Mouse (Mus musculus): ENCODE measurements at regions not wholly inside any gene's neighbourhood (a gene's known extent, or its start where the extent isn't known, plus 50 kb on each side); places are given as distances from the start of the nearest gene placed in this dataset.

DNA sequence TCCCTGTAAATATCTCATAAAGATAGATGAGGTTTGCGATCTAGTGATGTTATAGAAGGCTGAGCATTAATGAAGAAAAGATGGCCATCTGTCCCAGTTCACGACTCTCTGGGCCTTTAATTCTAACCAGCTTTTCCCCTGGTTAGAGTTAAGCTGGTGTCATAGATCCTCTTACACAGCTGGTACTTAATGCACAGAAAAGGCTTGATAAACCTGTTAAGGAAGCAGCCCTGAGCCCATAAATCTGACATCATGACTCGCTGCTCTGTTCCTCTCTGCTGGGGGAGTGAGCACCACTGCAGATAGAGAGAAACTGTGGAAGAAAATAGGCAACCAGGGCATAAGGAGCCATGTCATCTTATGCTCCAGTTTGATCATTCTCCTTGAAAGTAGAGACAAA lies 316.5 kb downstream of the Etaa1 start:
- no peak overlapping the region for H3K9ac ChIP-seq (ENCODE audit: low read depth, low read length, severe bottlenecking)
- no peaks in the 10 kb centered on the region for H3K27me3 ChIP-seq (ENCODE audit: control insufficient read depth, insufficient read depth, low read length)
- ATAC-seq (ENCODE audit: low FRiP score, low read depth) (0 out of 2 replicates have a peak, but pooled peaks have one; percentile 37), DNase-seq (ENCODE audit: low spot score) (peak; percentile 8)
- H3K4me3 ChIP-seq (replicated peaks; ENCODE audit: low read length): no peak overlapping the region
- H3K36me3 ChIP-seq (ENCODE audit: control insufficient read depth, insufficient read depth, low read length): no peaks in the 10 kb centered on the region
- no peaks in the 10 kb centered on the region for H3K4me1 ChIP-seq (ENCODE audit: control insufficient read depth, insufficient read depth, low read length)
- no peak overlapping the region for H3K4me2 ChIP-seq (replicated peaks; ENCODE audit: low read depth, low read length, severe bottlenecking)
- TF ChIP-seq POLR2A (IDR thresholded peaks at IDR 0.05; ENCODE audit: borderline replicate concordance, extremely low read depth, insufficient read depth, insufficient read length): no peak
- H3K27ac ChIP-seq (replicated peaks; ENCODE audit: low read depth, low read length): no peak overlapping the region
- H3K9me3 ChIP-seq (ENCODE audit: control insufficient read depth, low read length): no peaks in the 10 kb centered on the region
- 12% methylated on average over 3 of the region's 3 CpGs for WGBS

DNA sequence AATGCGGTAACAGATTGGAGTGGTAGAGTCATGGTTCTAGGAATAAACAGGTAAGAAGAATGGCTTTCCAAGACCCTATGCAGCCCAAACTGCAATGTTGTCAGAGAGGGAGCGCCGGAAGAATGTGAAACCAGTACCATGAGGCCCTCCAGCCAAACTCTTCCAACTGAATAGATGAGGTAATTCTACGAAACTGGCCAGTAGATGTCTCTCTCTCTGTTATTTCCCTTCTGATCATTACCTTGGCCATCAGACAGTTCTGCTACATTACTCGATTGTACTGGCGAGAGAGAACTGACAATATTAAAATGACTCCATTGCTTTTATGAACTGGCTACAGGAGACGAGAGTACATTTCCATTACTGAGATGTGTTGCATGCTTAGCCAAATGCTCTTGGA lies 313.8 kb downstream of the Etaa1 start:
- H3K4me2 ChIP-seq (replicated peaks; ENCODE audit: low read depth, low read length, severe bottlenecking): no peak overlapping the region
- no peak overlapping the region for H3K9ac ChIP-seq (ENCODE audit: low read depth, low read length, severe bottlenecking)
- DNase-seq (ENCODE audit: low spot score) (no peak), ATAC-seq (ENCODE audit: low FRiP score, low read depth) (no peak)
- H3K36me3 ChIP-seq (ENCODE audit: control insufficient read depth, insufficient read depth, low read length): no peaks in the 10 kb centered on the region
- TF ChIP-seq POLR2A (IDR thresholded peaks at IDR 0.05; ENCODE audit: borderline replicate concordance, extremely low read depth, insufficient read depth, insufficient read length): no peak
- WGBS: 74% methylated on average over 7 of the region's 7 CpGs
- H3K27me3 ChIP-seq (ENCODE audit: control insufficient read depth, insufficient read depth, low read length): no peaks in the 10 kb centered on the region
- no peaks in the 10 kb centered on the region for H3K9me3 ChIP-seq (ENCODE audit: control insufficient read depth, low read length)
- no peak overlapping the region for H3K27ac ChIP-seq (replicated peaks; ENCODE audit: low read depth, low read length)
- no peak overlapping the region for H3K4me3 ChIP-seq (replicated peaks; ENCODE audit: low read length)
- H3K4me1 ChIP-seq (ENCODE audit: control insufficient read depth, insufficient read depth, low read length): no peaks in the 10 kb centered on the region

DNA sequence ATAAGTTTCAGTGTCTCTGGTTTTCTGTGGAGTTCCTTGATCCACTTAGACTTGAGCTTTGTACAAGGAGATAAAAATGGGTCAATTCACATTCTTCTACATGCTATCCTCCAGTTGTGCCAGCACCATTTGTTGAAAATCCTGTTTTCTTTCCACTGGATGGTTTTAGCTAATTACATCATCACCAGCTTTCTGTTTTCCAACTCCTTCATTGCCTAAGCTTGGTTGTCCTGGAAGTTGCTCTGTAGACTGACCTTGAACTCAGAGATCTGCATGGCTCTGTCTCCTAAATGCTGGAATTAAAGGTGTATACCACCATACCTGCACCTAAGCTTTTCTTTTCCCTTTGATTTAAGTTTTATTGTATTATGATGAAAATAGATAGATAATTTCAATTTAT lies 306.2 kb downstream of the Etaa1 start:
- Histone ChIP-seq H3K9ac (ENCODE audit: low read depth, low read length, severe bottlenecking) (no peak overlapping the region), H3K36me3 (ENCODE audit: control insufficient read depth, insufficient read depth, low read length) (no peaks in the 10 kb centered on the region), H3K9me3 (ENCODE audit: control insufficient read depth, low read length) (no peaks in the 10 kb centered on the region), H3K4me1 (ENCODE audit: control insufficient read depth, insufficient read depth, low read length) (no peaks in the 10 kb centered on the region), H3K27ac (replicated peaks; ENCODE audit: low read depth, low read length) (no peak overlapping the region), H3K4me2 (replicated peaks; ENCODE audit: low read depth, low read length, severe bottlenecking) (no peak overlapping the region), H3K4me3 (replicated peaks; ENCODE audit: low read length) (no peak overlapping the region), H3K27me3 (ENCODE audit: control insufficient read depth, insufficient read depth, low read length) (no peaks in the 10 kb centered on the region)
- ATAC-seq (ENCODE audit: low FRiP score, low read depth) (no peak), DNase-seq (ENCODE audit: low spot score) (no peak)
- TF ChIP-seq POLR2A (IDR thresholded peaks at IDR 0.05; ENCODE audit: borderline replicate concordance, extremely low read depth, insufficient read depth, insufficient read length): no peak

DNA sequence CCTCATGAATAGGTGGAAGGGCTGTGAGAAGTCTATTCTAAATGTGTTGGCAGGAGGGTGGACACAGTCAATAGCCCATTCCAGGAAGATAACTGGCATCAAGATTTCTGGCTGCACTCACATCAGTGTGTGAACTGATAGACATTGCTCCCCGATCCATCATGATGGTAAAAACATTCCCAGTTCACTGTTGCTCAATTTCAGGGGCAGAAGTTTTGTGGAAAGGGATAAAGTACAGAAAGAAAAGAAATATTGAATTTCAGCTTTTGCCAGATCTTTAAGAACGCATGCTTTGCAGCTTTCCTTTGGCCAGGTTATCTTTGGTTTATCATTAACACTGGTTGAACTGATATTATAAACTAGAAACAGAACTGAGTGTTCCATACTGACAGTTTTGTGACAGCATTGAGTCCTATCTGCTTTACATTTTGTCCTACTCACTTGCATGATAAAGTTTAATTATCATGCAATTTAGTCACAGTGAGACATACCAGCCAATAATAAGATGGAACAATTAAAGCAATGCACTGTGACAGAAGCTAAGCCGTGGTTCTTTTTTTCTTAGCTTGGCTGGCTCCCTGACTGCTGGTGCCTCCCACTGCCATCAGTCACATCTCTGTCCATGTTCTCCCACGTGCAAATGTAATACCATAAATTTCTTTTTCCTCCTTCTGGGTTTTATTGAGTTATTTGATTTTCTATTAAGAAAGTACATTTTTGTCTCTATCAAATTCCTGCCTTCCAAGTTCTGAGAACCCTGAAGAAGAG lies 302.1 kb downstream of the Etaa1 start:
- no peak for TF ChIP-seq POLR2A (IDR thresholded peaks at IDR 0.05; ENCODE audit: borderline replicate concordance, extremely low read depth, insufficient read depth, insufficient read length)
- Histone ChIP-seq H3K9ac (ENCODE audit: low read depth, low read length, severe bottlenecking) (no peak overlapping the region), H3K4me3 (replicated peaks; ENCODE audit: low read length) (no peak overlapping the region), H3K9me3 (ENCODE audit: control insufficient read depth, low read length) (no peaks in the 10 kb centered on the region), H3K27me3 (ENCODE audit: control insufficient read depth, insufficient read depth, low read length) (no peaks in the 10 kb centered on the region), H3K27ac (replicated peaks; ENCODE audit: low read depth, low read length) (no peak overlapping the region), H3K36me3 (ENCODE audit: control insufficient read depth, insufficient read depth, low read length) (no peaks in the 10 kb centered on the region), H3K4me1 (ENCODE audit: control insufficient read depth, insufficient read depth, low read length) (no peaks in the 10 kb centered on the region), H3K4me2 (replicated peaks; ENCODE audit: low read depth, low read length, severe bottlenecking) (no peak overlapping the region)
- no peak for ATAC-seq (ENCODE audit: low FRiP score, low read depth)
- WGBS: 76% methylated on average over 4 of the region's 4 CpGs
- no peak for DNase-seq (ENCODE audit: low spot score)

DNA sequence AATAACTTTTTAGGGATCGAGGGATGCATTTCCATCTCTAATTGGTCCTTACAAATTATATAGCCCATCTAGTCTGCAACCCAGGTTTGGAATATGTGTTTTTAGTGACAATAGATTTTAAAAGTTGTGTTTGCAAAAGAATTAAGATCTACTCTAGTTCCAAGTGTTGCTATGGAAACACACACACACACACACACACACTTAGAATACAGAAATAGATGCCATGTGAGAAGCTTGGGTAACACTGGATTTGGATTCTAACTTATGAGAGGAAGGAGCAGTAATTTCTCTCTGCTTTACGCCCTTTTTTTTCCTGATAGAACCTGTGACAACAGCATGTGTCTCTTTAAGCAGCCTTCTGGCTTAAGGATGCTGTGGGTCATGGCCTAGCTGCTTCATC lies 297.8 kb downstream of the Etaa1 start:
- H3K4me1 ChIP-seq (ENCODE audit: control insufficient read depth, insufficient read depth, low read length): peaks cover 5% of the 10 kb centered on the region; the same call in 1 of the 2 replicates
- no peaks in the 10 kb centered on the region; the same call in none of the 2 replicates for H3K27me3 ChIP-seq (ENCODE audit: control insufficient read depth, insufficient read depth, low read length)
- H3K27ac ChIP-seq (replicated peaks; ENCODE audit: low read depth, low read length): no peak overlapping the region
- no peak for ATAC-seq (ENCODE audit: low FRiP score, low read depth)
- no peak overlapping the region for H3K4me2 ChIP-seq (replicated peaks; ENCODE audit: low read depth, low read length, severe bottlenecking)
- TF ChIP-seq POLR2A (IDR thresholded peaks at IDR 0.05; ENCODE audit: borderline replicate concordance, extremely low read depth, insufficient read depth, insufficient read length): no peak
- 88% methylated on average over 2 of the region's 2 CpGs for WGBS
- H3K9ac ChIP-seq (ENCODE audit: low read depth, low read length, severe bottlenecking): no peak overlapping the region
- no peaks in the 10 kb centered on the region for H3K9me3 ChIP-seq (ENCODE audit: control insufficient read depth, low read length)
- DNase-seq (ENCODE audit: low spot score): no peak
- H3K4me3 ChIP-seq (replicated peaks; ENCODE audit: low read length): no peak overlapping the region
- no peaks in the 10 kb centered on the region for H3K36me3 ChIP-seq (ENCODE audit: control insufficient read depth, insufficient read depth, low read length)
